Mouse (Mus musculus): ENCODE data around the gene Mob3b.

The Mob3b gene

DNA sequence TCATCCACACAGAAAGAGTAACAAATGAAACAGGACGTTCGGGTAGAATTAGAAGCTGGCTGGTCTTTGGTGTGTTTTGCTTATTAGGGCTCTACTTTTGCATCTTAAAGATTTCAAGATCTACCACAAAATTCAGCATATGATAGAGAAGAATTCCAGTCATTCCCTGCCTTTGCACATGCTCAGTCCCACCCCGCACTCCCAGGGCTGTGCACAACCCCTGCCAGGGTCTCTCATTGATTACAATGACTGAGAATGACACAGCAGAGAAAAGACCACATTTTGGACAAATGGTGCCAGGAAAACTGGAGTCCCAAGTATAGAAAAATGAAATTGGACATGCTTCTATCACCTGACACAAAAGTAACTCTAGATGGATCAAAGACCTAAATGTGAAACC is 245.1 kb downstream of the Mob3b start:
- in situ Hi-C loops (cut with MboI; ENCODE audit: unreplicated experiment in 2 of 2), result loop anchor here (5.0 to 25.0 kb wide), 6 partner anchors 125 to 1520 kb away; partner anchors contain the start of genes Slc35a1 (in 1 of the 2) and Smim8 (in 1 of the 2)

DNA sequence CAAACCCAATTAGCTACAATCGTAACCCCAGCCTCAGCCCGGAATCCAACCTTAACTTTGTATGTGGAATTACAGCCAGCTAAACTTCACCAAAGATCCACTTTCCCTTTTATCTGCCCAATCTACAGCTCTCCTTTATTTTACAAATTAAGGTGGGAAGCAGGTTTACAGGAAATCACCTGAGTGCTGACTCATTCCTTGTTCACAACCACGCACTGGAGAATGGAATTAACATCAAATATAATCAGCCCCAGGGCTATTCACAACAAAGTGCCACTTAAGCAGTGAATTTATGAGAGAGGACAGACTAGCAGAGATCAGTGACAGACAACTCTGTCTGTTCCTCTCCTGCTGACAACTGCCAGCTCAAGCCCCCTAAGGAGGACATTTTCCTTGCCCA is 245.9 kb downstream of the Mob3b start:
- in situ Hi-C loops (cut with MboI; ENCODE audit: unreplicated experiment in 2 of 2), result loop anchor here (5.0 to 25.0 kb wide), 6 partner anchors 124 to 1519 kb away; partner anchors contain the start of genes Slc35a1 (in 1 of the 2) and Smim8 (in 1 of the 2)

DNA sequence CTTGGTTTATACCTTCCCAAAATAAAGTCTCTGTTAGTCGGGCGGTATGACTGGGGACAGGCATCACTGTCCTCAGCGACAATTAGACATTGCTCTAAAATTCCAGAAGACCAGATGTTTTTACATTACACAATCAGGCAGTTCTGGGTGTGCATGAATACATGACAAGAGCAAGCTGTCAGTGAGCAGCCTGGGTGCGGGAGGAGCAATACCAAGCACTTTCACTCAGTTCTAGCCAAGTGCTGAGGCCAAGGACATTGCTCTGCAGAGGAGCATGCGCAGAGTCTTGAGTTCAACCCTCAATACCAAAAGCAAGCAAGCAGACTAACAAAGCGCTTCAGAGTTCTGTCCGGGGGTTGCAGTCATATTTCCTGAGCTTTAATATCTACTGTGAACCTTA is 249.2 kb downstream of the Mob3b start:
- in situ Hi-C loops (cut with MboI; ENCODE audit: unreplicated experiment in 2 of 2), result loop anchor here (5.0 to 25.0 kb wide), 5 partner anchors 121 to 496 kb away; partner anchors contain the start of genes Slc35a1 (in 1 of the 2) and Smim8 (in 1 of the 2)

DNA sequence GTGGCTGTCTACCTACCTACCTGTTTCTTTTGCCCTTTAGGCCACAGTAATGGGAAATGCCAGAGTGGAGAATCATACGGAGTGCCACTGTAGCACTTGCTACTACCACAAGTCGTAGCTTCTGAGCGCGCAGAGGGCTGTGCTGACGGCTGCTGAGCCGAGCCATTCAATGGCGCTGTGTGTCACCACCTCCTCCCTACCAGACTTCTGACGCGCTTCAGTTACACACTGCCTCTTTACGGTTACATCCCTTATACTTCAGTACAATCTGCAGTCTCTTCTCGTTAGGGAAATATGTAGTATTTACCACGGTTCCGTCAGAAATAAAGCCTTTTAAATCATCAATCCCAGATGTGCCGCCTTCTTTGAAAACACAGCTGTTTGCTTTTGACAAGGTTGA is 250.3 kb downstream of the Mob3b start:
- in situ Hi-C loops (cut with MboI; ENCODE audit: unreplicated experiment in 2 of 2), result loop anchor here (5.0 to 25.0 kb wide), 5 partner anchors 120 to 495 kb away; partner anchors contain the start of genes Slc35a1 (in 1 of the 2) and Smim8 (in 1 of the 2)

DNA sequence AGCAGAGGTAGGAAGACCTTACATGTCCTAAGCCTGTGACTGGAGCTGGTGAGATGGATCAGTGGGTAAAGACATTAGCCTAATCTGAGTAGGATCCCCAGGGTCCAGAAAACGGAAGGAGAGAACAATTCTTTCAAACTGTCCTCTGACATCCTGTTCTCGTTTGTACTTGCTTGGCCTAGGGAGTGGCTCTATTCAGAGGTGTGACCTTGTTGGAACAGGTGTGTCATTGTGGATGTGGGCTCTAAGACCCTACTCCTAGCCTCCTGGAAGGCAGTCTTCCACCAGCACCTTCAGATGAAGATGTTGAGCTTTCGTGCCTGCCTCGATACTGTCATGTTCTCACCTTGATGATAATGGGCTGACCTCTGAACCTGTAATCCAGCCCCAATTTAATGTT is 251.1 kb downstream of the Mob3b start:
- in situ Hi-C loops (cut with MboI; ENCODE audit: unreplicated experiment in 2 of 2), result loop anchor here (5.0 to 25.0 kb wide), 5 partner anchors 119 to 494 kb away; partner anchors contain the start of genes Slc35a1 (in 1 of the 2) and Smim8 (in 1 of the 2)

DNA sequence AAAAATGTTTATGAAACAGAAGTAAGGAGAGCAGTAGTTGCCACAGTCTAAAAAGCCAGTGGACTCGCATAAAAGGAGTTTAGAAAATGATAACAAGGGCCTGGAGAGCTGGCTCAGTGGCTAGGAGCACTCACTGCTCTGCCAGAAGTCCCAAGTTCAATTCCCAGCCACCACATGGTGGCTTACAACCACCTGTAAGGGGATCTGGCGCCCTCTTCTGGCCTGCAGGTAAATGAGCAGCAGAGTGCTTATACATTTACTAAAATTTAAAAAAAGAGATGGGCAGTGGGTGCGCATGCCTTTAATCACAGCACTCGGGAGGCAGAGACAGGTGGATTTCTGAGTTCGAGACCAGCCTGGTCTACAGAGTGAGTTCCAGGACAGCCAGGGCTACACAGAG is 251.9 kb downstream of the Mob3b start:
- in situ Hi-C loops (cut with MboI; ENCODE audit: unreplicated experiment in 2 of 2), result loop anchor here (5.0 to 25.0 kb wide), 5 partner anchors 118 to 493 kb away; partner anchors contain the start of genes Slc35a1 (in 1 of the 2) and Smim8 (in 1 of the 2)

DNA sequence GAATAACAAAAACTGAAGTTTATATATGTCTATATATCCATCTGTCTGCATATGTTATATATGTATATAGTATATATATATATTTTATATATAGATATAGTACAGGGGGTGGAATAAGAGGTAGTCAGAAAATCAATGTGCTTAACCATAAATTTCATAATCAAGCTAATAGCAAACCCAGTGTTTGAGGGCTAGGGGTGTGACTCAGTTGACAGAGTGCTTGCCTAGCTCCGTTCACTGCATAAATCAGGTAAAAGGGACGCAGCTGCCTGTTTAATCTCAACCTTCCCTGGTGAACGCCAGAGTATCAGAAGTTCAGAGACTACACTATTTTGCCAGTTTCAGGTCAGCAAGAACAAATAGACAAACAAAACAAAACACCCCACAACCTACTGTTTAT is 255.7 kb downstream of the Mob3b start:
- in situ Hi-C loops (cut with MboI; ENCODE audit: unreplicated experiment in 2 of 2), result loop anchor here (25.0 kb wide), 4 partner anchors 114 to 489 kb away; partner anchors contain the start of genes Slc35a1 (in 1 of the 2) and Smim8 (in 1 of the 2)

DNA sequence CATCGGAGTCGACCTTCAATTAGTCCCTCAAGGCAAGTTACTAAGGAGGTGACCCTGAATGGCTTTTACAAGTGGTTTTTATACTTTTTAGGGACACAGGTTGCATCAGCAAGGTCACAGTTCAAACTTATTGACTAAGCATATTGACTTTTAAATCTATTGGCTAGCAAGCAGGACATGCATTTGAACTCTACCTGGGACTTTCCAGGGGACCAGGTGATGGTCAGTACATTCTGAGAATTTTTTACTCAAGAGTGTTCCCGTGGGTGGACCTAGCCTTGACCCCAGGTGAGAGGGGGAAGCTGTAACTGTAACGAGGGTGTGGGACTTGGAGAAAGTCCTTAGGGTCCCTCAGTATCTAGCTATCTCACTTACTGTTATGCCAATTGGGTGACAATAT is 256.1 kb downstream of the Mob3b start:
- in situ Hi-C loops (cut with MboI; ENCODE audit: unreplicated experiment in 2 of 2), result loop anchor here (25.0 kb wide), 4 partner anchors 114 to 489 kb away; partner anchors contain the start of genes Slc35a1 (in 1 of the 2) and Smim8 (in 1 of the 2)

DNA sequence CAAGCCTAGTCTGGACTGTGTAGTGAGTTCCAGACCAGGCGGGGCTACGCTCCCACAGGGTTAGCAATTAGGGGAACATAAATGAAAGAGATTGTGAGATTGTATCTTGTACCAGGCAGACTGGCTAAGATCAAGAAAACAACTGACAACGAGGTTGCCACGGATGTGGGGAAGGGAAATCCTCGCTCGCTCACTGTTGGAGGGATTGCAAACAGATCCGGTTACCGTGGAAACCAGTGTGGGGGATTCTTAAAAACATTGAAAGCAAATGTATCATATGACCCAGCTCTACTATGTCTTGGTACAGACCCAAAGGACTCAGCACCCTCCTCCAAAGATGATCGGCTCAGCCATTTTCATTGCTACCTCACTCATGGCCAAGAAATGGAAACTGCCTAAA is 257.1 kb downstream of the Mob3b start:
- in situ Hi-C loops (cut with MboI; ENCODE audit: unreplicated experiment in 2 of 2), result loop anchor here (25.0 kb wide), 4 partner anchors 113 to 488 kb away; partner anchors contain the start of genes Slc35a1 (in 1 of the 2) and Smim8 (in 1 of the 2)

DNA sequence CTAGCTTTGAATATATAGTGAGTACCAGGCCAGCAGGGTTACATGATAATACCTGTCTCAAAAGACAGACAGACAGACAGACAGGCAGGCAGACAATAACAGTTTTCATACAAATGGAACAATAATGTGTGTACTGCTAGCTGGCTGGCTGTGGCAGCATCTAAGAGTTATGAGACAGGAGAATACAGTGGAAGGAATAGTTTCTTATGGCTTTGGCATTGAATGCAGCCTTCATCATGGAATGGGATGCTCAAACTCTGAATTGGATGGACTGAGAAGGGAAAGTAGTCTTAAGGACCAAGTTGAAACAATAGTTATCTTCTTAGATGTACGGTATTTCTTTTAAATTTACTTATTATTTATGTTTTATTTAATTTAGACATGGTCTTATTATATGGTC is 258.0 kb downstream of the Mob3b start:
- in situ Hi-C loops (cut with MboI; ENCODE audit: unreplicated experiment in 2 of 2), result no loop called here
